31 mouse cellular contexts compared by ENCODE assay signal in the genomic region with DNA sequence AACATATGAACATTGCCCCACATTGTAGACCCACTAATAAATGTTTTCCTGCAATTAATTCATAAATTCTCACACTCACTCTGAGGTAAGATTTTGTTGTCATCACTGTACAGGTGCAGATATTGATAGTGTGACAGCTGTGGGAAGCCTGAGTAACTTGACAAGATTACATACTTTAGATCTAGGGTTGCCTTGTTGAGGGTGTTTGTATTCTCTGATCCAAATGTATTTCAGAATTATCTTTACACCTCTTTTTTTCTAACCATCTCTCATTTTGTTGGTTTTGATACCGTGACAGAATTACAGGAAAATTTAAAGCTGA. TPM values are rescaled to one million over a fixed set of nuclear protein-coding genes. Genes with fewer than 3 reads are reported as not detected.
A peak's percentile ranks its signal among the peaks of the same experiment; 100 is the strongest.
DNase-seq lines count a peak whose midpoint lies in the region; ATAC-seq lines count a peak whose summit lies in the region.
"Had no signal": no experiment of that assay in that cellular context is flagged by ENCODE, and none has a peak within 500 bp of the region (broad histone marks: within the 10 kb centered on the region; RNA-seq: fewer than 3 reads in every experiment).

No protein-coding gene starts in this region.

- 0 out of 2 replicates have a peak overlapping the region, but pooled peaks have one; percentile 78 for H3K27ac ChIP-seq in neural tube, embryonic 13.5 days (replicated peaks)
- H3K27ac ChIP-seq in neural tube, embryonic 15.5 days (replicated peaks): no peak overlapping the region
- no peak overlapping the region; the same call in 1 of the 2 replicates for H3K27ac ChIP-seq in liver, embryonic 15.5 days (replicated peaks)
- H3K27ac ChIP-seq: forebrain, embryonic 10.5 days; forebrain, embryonic 15.5 days; gastrocnemius, adult 2 months; heart, adult 2 months; limb, embryonic 12.5 days had no signal

- no peak for DNase-seq in lung, postnatal 25 days (ENCODE audit: low spot score)
- no peak for DNase-seq in testis, postnatal 14 days (ENCODE audit: low spot score)
- no peak for DNase-seq in heart, postnatal 25 days (ENCODE audit: low spot score)
- DNase-seq: adrenal gland, adult 2 months; adrenal gland, postnatal 36 days; cerebellum, adult 8-10 months; cerebellum, postnatal 36 days; gastrocnemius, adult 2 months; gastrocnemius, postnatal 36 days; heart, adult 2 months; kidney, adult 8-10 months; kidney, postnatal 10 days; layer of hippocampus, adult 9-11 months; lung, adult 18-20 months; right cerebral cortex, postnatal 14 days; thymus, postnatal 14 days had no signal

- no peak overlapping the region for H3K4me3 ChIP-seq in neural tube, embryonic 13.5 days
- H3K4me3 ChIP-seq in neural tube, embryonic 15.5 days (replicated peaks): no peak overlapping the region
- H3K4me3 ChIP-seq in liver, embryonic 15.5 days (replicated peaks): no peak overlapping the region
- H3K4me3 ChIP-seq: forebrain, embryonic 10.5 days; forebrain, embryonic 15.5 days; gastrocnemius, adult 2 months; heart, adult 2 months; heart, embryonic 12.5 days; limb, embryonic 12.5 days had no signal

- WGBS in neural tube, embryonic 13.5 days: 92% methylated on average over 1 of the region's 1 CpGs
- WGBS in neural tube, embryonic 15.5 days: 93% methylated on average over 1 of the region's 1 CpGs
- 38% methylated on average over 1 of the region's 1 CpGs for WGBS in liver, embryonic 15.5 days (ENCODE audit: insufficient replicate concordance)

- no peak for ATAC-seq in neural tube, embryonic 13.5 days (ENCODE audit: low read depth)
- ATAC-seq in neural tube, embryonic 15.5 days (ENCODE audit: low FRiP score): no peak
- ATAC-seq in erythroblast, adult 5-6 weeks (replicated peaks; ENCODE audit: low FRiP score, poor library complexity, severe bottlenecking): peak; percentile 75
- ATAC-seq in liver, embryonic 15.5 days (ENCODE audit: insufficient read depth): peak; percentile 93
- ATAC-seq: activated CD4-positive, CD25-positive, alpha-beta regulatory T cell, adult 4 months; CD4-positive, CD25-positive, alpha-beta regulatory T cell, adult 4 months; forebrain, embryonic 15.5 days; intestine, embryonic 16.5 days; lung, postnatal 0 days; midbrain, embryonic 16.5 days had no signal

- H3K4me2 ChIP-seq in neural tube, embryonic 13.5 days: no peak overlapping the region
- no peak overlapping the region for H3K4me2 ChIP-seq in neural tube, embryonic 15.5 days
- no peak overlapping the region for H3K4me2 ChIP-seq in liver, embryonic 15.5 days
- H3K4me2 ChIP-seq: forebrain, embryonic 15.5 days; heart, embryonic 12.5 days; limb, embryonic 12.5 days; midbrain, embryonic 11.5 days had no signal

- no peaks in the 10 kb centered on the region for H3K27me3 ChIP-seq in neural tube, embryonic 13.5 days
- no peaks in the 10 kb centered on the region for H3K27me3 ChIP-seq in neural tube, embryonic 15.5 days (replicated peaks)
- no peaks in the 10 kb centered on the region for H3K27me3 ChIP-seq in liver, embryonic 15.5 days
- H3K27me3 ChIP-seq: heart, embryonic 12.5 days; limb, embryonic 12.5 days had no signal

- H3K36me3 ChIP-seq in neural tube, embryonic 13.5 days: no peaks in the 10 kb centered on the region
- H3K36me3 ChIP-seq in neural tube, embryonic 15.5 days: no peaks in the 10 kb centered on the region
- H3K36me3 ChIP-seq in liver, embryonic 15.5 days (replicated peaks): no peaks in the 10 kb centered on the region
- H3K36me3 ChIP-seq: forebrain, embryonic 10.5 days; forebrain, embryonic 15.5 days; heart, embryonic 12.5 days; limb, embryonic 12.5 days had no signal

- H3K9me3 ChIP-seq in neural tube, embryonic 13.5 days: no peaks in the 10 kb centered on the region
- H3K9me3 ChIP-seq in neural tube, embryonic 15.5 days (replicated peaks): no peaks in the 10 kb centered on the region
- no peaks in the 10 kb centered on the region for H3K9me3 ChIP-seq in liver, embryonic 15.5 days (replicated peaks)
- H3K9me3 ChIP-seq: forebrain, embryonic 10.5 days; forebrain, embryonic 15.5 days; heart, embryonic 12.5 days; limb, embryonic 12.5 days had no signal

- H3K4me1 ChIP-seq in neural tube, embryonic 13.5 days (replicated peaks): peaks cover 22% of the 10 kb centered on the region
- peaks cover 10% of the 10 kb centered on the region; the same call in 1 of the 2 replicates for H3K4me1 ChIP-seq in neural tube, embryonic 15.5 days
- peaks cover 22% of the 10 kb centered on the region for H3K4me1 ChIP-seq in liver, embryonic 15.5 days (replicated peaks)
- H3K4me1 ChIP-seq: forebrain, embryonic 10.5 days; forebrain, embryonic 15.5 days had no signal

- intact Hi-C loops in heart, postnatal 25 days (cut with DNase I): no loop called here

- no peak overlapping the region for H3K9ac ChIP-seq in neural tube, embryonic 13.5 days
- H3K9ac ChIP-seq in neural tube, embryonic 15.5 days (replicated peaks): no peak overlapping the region
- no peak overlapping the region for H3K9ac ChIP-seq in liver, embryonic 15.5 days
- H3K9ac ChIP-seq: forebrain, embryonic 15.5 days; heart, embryonic 12.5 days; limb, embryonic 12.5 days had no signal

RNA-seq across cellular contexts. Expression of a gene that starts 12.6 kb away (rescaled TPM):
- polyA plus RNA-seq in neural tube, embryonic 13.5 days (2015; fragmentation: Nextera tagmentation; extraction: Ambion mirVana): 226 and 250 TPM in 2 replicates
- 174 and 200 TPM in 2 replicates for polyA plus RNA-seq in neural tube, embryonic 15.5 days (2015; fragmentation: Nextera tagmentation; extraction: Ambion mirVana)
- total RNA-seq in erythroblast, adult 5-6 weeks (2015; ENCODE audit: low replicate concordance): not detected in 2 replicates
- not detected in 2 replicates for total RNA-seq in erythroblast, adult 5-6 weeks (2017; ENCODE audit: low replicate concordance)
- polyA plus RNA-seq in liver, embryonic 15.5 days (2015; fragmentation: Nextera tagmentation; extraction: Ambion mirVana): 0.26 and 0.38 TPM in 2 replicates
- total RNA-seq in heart, postnatal 25 days (2021): under 1 TPM in 1 of 2 experiments, not detected in 1; 0.20 TPM
- total RNA-seq: hematopoietic stem cell, adult 5-6 weeks had no signal
- polyA plus RNA-seq: lung, postnatal 0 days had no signal

Comparison
In these comparisons a context has a peak if more than half of its experiments do, and no peak if none do; other contexts are left out.
1. ATAC-seq: peak in erythroblast, adult 5-6 weeks (single experiment) and liver, embryonic 15.5 days (single experiment); none in neural tube, embryonic 13.5 days (single experiment) and neural tube, embryonic 15.5 days (single experiment).
2. RNA of a gene that starts 12.6 kb away (polyA plus RNA-seq): 226 to 250 TPM in neural tube, embryonic 13.5 days and 174 to 200 TPM in neural tube, embryonic 15.5 days; 0.26 to 0.38 TPM in liver, embryonic 15.5 days; every median in the first group is over 100 times any median in the second.